Mouse (Mus musculus) liver, embryonic 16.5 days (tissue): ENCODE measurements at regions not wholly inside any gene's neighbourhood (a gene's known extent, or its start where the extent isn't known, plus 50 kb on each side); places are given as distances from the start of the nearest gene placed in this dataset.

ENCODE experiments used
- ATAC-seq: fragments of 200-750 bp; cut with Nextera tagmentation; 2 replicates; pipeline ENCODE4 v1.8.0; 2017; ENCODE audit warnings: low read depth, mild to moderate bottlenecking, moderate number of reproducible peaks, moderate library complexity
- H3K27ac ChIP-seq: fragments of 300-500 bp; sonication (generic); 2 replicates; pipeline ENCODE4 v1.5.1; 2014; ENCODE audit warnings: mild to moderate bottlenecking, low read length
- H3K27me3 ChIP-seq: fragments of 300-500 bp; sonication (generic); 2 replicates; pipeline ENCODE4 v1.6.1; 2014; ENCODE audit warnings: low read depth, low read length, mixed read lengths; ENCODE audit not compliant: control insufficient read depth, insufficient read depth
- H3K36me3 ChIP-seq: fragments of 300-500 bp; sonication (generic); 2 replicates; pipeline ENCODE4 v1.6.1; 2014; ENCODE audit warnings: mild to moderate bottlenecking; ENCODE audit not compliant: control insufficient read depth, insufficient read depth
- H3K4me1 ChIP-seq: fragments of 300-500 bp; sonication (generic); 2 replicates; pipeline ENCODE4 v1.6.1; 2014; ENCODE audit warnings: low read depth, low read length, mixed read lengths; ENCODE audit not compliant: control insufficient read depth
- H3K4me2 ChIP-seq: fragments of 300-500 bp; sonication (generic); 2 replicates; pipeline ENCODE4 v1.6.1; 2014; ENCODE audit warnings: low read depth, low read length, mixed read lengths
- H3K4me3 ChIP-seq: fragments of 300-500 bp; sonication (generic); 2 replicates; pipeline ENCODE4 v1.5.1; 2014; ENCODE audit warnings: low read depth, mild to moderate bottlenecking, low read length
- H3K9ac ChIP-seq: fragments of 300-500 bp; sonication (generic); 2 replicates; pipeline ENCODE4 v1.6.1; 2014; ENCODE audit warnings: low read depth, low read length
- H3K9me3 ChIP-seq: fragments of 300-500 bp; sonication (generic); replicated peaks from 2 replicates; pipeline ENCODE4 v1.6.1; 2016; ENCODE audit warnings: low read length; ENCODE audit not compliant: control insufficient read depth
- WGBS: fragments of 180-500 bp; shearing (Covaris S2); extraction: QIAGEN DNeasy Blood & Tissue Kit; methylation state at CpG from one replicate; pipeline ENCODE4 v1.1.7; 2014; ENCODE audit not compliant: insufficient replicate concordance; 5-methylcytosine and 5-hydroxymethylcytosine counted together

DNA sequence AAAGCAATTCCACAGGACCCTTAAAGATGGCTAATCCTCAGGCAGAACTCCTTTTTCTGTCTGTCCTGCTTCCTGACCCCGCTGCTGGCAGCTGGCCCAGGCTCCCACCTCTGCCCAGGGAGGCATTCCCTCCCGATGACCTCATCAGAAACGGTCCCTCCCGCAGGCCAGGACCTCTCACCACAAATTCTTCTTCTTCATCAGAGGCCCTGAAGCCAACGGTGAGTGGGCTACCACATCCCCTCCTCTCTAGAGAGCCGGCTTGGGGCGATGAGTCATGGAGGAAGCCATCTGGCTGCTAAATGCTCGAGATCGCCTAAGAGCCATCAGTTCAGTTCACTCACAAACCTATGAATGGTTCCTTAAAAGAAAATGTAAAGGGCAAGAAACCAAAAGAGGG, 56.7 kb upstream of the Tpm1 start:
- no peak overlapping the region for H3K9ac ChIP-seq
- no peaks in the 10 kb centered on the region for H3K4me1 ChIP-seq
- no peaks in the 10 kb centered on the region for H3K27me3 ChIP-seq
- no peaks in the 10 kb centered on the region for H3K36me3 ChIP-seq
- H3K4me3 ChIP-seq, result no peak overlapping the region
- H3K27ac ChIP-seq, result no peak overlapping the region
- WGBS, result 18% methylated on average over 9 of the region's 9 CpGs
- H3K4me2 ChIP-seq, result no peak overlapping the region
- H3K9me3 ChIP-seq, result no peaks in the 10 kb centered on the region
- no peak for ATAC-seq

DNA sequence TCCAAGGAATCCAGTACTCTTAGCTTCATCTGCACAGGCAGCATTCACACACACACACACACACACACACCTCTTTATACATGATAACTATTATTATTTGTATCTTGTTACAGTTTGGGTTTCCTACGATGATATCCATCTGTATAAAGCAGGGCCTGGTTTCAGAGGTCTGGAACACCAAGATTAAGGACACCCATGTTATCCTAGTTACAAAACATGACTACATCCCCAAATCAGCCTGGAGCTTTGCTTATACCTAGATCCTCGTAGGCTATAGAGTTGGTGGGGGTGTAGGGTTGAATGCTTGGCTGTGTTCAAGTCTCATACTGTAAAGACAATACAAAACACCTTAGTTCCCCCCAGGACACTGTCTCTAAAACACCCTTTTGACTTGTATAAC, 56.0 kb upstream of the Tpm1 start:
- H3K4me3 ChIP-seq, result no peak overlapping the region
- no peaks in the 10 kb centered on the region for H3K36me3 ChIP-seq
- no peaks in the 10 kb centered on the region for H3K27me3 ChIP-seq
- H3K9ac ChIP-seq, result no peak overlapping the region
- H3K4me2 ChIP-seq, result no peak overlapping the region
- ATAC-seq, result no peak
- H3K9me3 ChIP-seq, result no peaks in the 10 kb centered on the region
- H3K27ac ChIP-seq, result no peak overlapping the region
- no peaks in the 10 kb centered on the region for H3K4me1 ChIP-seq
- 42% methylated on average over 2 of the region's 2 CpGs for WGBS

DNA sequence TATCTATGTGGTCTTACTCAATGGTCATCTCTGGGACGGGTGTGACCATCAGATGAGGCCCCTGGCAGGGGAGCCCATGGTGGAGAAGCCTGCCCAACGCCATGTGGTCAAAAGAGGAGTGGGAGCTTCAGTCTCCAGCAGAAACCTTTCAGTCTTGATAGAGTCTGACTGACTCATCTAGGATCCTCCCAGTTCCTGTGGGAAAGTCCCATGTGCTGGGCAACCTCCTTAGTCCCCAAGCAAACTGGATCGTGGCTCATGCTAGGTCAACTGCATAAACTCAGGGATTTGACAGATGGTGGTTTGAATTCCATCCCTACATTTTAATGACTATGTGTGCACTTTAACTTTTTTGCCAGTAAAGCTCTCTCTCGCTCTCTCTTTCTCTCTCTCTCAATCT, 55.4 kb upstream of the Tpm1 start:
- Histone ChIP-seq H3K4me1 (no peaks in the 10 kb centered on the region), H3K4me2 (no peak overlapping the region), H3K27me3 (no peaks in the 10 kb centered on the region), H3K27ac (no peak overlapping the region), H3K9me3 (no peaks in the 10 kb centered on the region), H3K36me3 (no peaks in the 10 kb centered on the region), H3K4me3 (no peak overlapping the region), H3K9ac (no peak overlapping the region)
- WGBS, result 51% methylated on average over 4 of the region's 4 CpGs
- no peak for ATAC-seq

DNA sequence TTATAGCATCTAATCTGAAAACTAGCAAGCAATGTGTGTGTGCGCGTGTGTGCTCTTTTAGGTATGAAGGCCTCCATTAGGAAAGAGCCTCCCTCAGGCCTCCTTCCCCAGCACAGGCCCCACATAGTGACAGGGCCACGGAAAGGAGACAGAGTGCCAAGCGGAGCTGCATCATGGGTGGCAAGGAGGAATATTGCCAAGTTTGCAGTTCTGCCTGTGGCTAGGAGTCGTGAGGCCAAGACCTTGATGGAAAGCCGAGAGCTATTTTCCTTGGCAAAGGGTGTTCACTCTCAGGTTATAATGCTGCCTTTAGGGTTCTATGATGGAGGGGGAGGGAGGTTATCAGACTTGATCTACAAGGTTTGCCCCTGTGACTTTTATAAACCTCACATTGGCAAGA, 53.4 kb upstream of the Tpm1 start:
- Histone ChIP-seq H3K27ac (no peak overlapping the region), H3K4me2 (no peak overlapping the region), H3K4me1 (no peaks in the 10 kb centered on the region), H3K4me3 (no peak overlapping the region), H3K27me3 (no peaks in the 10 kb centered on the region), H3K9me3 (no peaks in the 10 kb centered on the region), H3K9ac (no peak overlapping the region), H3K36me3 (no peaks in the 10 kb centered on the region)
- WGBS, result 74% methylated on average over 6 of the region's 6 CpGs
- ATAC-seq, result no peak

DNA sequence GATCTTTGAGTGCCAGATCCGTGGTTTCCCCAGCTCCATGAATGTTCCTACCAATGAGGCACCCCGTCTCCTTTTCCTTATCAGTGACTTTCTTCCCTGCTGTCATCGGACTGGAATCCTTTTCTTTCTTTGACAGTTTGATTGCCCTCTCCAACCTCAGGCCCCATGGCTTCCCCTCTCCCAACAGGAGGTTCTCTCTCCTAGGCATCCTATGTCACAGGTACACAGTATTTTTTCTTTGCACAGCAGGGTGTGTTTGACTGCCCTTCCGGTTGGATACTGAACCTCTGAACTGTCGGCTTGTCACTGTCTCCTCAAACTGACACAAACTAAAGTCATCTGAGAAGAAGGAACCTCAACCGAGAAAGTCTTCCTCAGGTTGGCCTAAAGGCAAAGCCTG, 50.3 kb upstream of the Tpm1 start:
- 39% methylated on average over 6 of the region's 6 CpGs for WGBS
- H3K9me3 ChIP-seq, result no peaks in the 10 kb centered on the region
- no peak for ATAC-seq
- no peak overlapping the region for H3K4me3 ChIP-seq
- no peaks in the 10 kb centered on the region for H3K36me3 ChIP-seq
- H3K27ac ChIP-seq, result no peak overlapping the region
- no peaks in the 10 kb centered on the region for H3K27me3 ChIP-seq
- H3K4me1 ChIP-seq, result no peaks in the 10 kb centered on the region
- no peak overlapping the region for H3K9ac ChIP-seq
- no peak overlapping the region for H3K4me2 ChIP-seq
